Mouse (Mus musculus) MEL (cell line): ENCODE measurements around the gene Gpam. TPM values are rescaled to one million over a fixed set of nuclear protein-coding genes. Genes with fewer than 3 reads are reported as not detected.
A peak's percentile ranks its signal among the peaks of the same experiment; 100 is the strongest.

Source experiments
- DNase-seq: peaks from one replicate; pipeline ENCODE4 v3.0.0; 2011; ENCODE audit warnings: low read depth, low spot score
- H3K27ac ChIP-seq: 2 replicates; pipeline ENCODE4 v1.5.1; 2012; ENCODE audit warnings: low read depth, mild to moderate bottlenecking, control low read depth, low read length, moderate library complexity; ENCODE audit not compliant: control insufficient read depth
- H3K27me3 ChIP-seq, 2 experiments: fragments of 150-350 bp in 1 of 2; sonication (generic) in 1 of 2; 2 replicates each; pipeline ENCODE4 v1.6.1; 2012; ENCODE audit warnings: low read length in 2 of 2, mild to moderate bottlenecking in 2 of 2, improper control_type of control experiment in 1 of 2, moderate library complexity in 1 of 2; ENCODE audit not compliant: insufficient read depth in 2 of 2, control insufficient read depth in 1 of 2
- H3K36me3 ChIP-seq, 2 experiments: 2 replicates each; pipeline ENCODE4 v1.6.1; 2012 to 2014; ENCODE audit warnings: low read length in 2 of 2, improper control_type of control experiment in 1 of 2, inconsistent platforms in 1 of 2, mild to moderate bottlenecking in 1 of 2; ENCODE audit not compliant: insufficient read depth in 2 of 2, control insufficient read depth in 1 of 2
- H3K4me1 ChIP-seq, 2 experiments: fragments of 150-350 bp in 1 of 2; sonication (generic) in 1 of 2; 2 replicates each; pipeline ENCODE4 v1.6.1; 2012; ENCODE audit warnings: low read length in 2 of 2, improper control_type of control experiment in 1 of 2, mild to moderate bottlenecking in 1 of 2; ENCODE audit not compliant: insufficient read depth in 2 of 2, control insufficient read depth in 1 of 2
- H3K4me3 ChIP-seq, 2 experiments: fragments of 150-350 bp in 1 of 2; sonication (generic) in 1 of 2; 2 replicates each; pipeline ENCODE4 v1.5.1; 2012; ENCODE audit warnings: low read depth in 2 of 2, low read length in 2 of 2, mild to moderate bottlenecking in 2 of 2, moderate library complexity in 2 of 2, control low read depth in 1 of 2, improper control_type of control experiment in 1 of 2; ENCODE audit not compliant: control insufficient read depth in 1 of 2, insufficient read depth in 1 of 2
- H3K79me2 ChIP-seq: 2 replicates; pipeline ENCODE4 v1.6.1; 2012; ENCODE audit warnings: mild to moderate bottlenecking, low read length, moderate library complexity; ENCODE audit not compliant: control insufficient read depth, poor library complexity, insufficient read depth
- H3K9ac ChIP-seq: 2 replicates; pipeline ENCODE4 v1.6.1; 2012; ENCODE audit warnings: low read depth, mild to moderate bottlenecking, control low read depth, low read length, moderate library complexity; ENCODE audit not compliant: control insufficient read depth, poor library complexity, severe bottlenecking
- H3K9me3 ChIP-seq: fragments of 150-350 bp; sonication (generic); replicated peaks from 2 replicates; pipeline ENCODE4 v1.6.1; 2012; ENCODE audit warnings: mild to moderate bottlenecking, low read length, improper control_type of control experiment, moderate library complexity; ENCODE audit not compliant: insufficient read depth
- CHD1 ChIP-seq: IDR thresholded peaks from 2 replicates; pipeline ENCODE4 v1.6.1; 2012; ENCODE audit warnings: low read depth, mild to moderate bottlenecking, inconsistent platforms, low read length, improper control_type of control experiment
- CHD2 ChIP-seq: IDR thresholded peaks from 2 replicates; pipeline ENCODE4 v1.6.1; 2011; ENCODE audit warnings: low read length, improper control_type of control experiment
- CTCF ChIP-seq, 3 experiments: IDR thresholded peaks in 2 of 3; conservative IDR thresholded peaks in 1 of 3; 2 replicates each; pipeline ENCODE4 v1.5.1; 2011 to 2012; ENCODE audit warnings: low read length in 3 of 3, low read depth in 2 of 3, mild to moderate bottlenecking in 2 of 3, improper control_type of control experiment in 1 of 3, inconsistent platforms in 1 of 3, mixed read lengths in 1 of 3, moderate library complexity in 1 of 3; ENCODE audit not compliant: control insufficient read depth in 1 of 3, insufficient read depth in 1 of 3, poor library complexity in 1 of 3, severe bottlenecking in 1 of 3
- E2F4 ChIP-seq: IDR thresholded peaks from 2 replicates; pipeline ENCODE4 v1.6.1; 2011; ENCODE audit warnings: low read depth, low read length, improper control_type of control experiment, borderline replicate concordance
- ELF1 ChIP-seq: IDR thresholded peaks from 2 replicates; pipeline ENCODE4 v1.6.1; 2014; ENCODE audit warnings: low read depth, mild to moderate bottlenecking, inconsistent platforms, low read length, improper control_type of control experiment, moderate library complexity
- ETS1 ChIP-seq: IDR thresholded peaks from 2 replicates; pipeline ENCODE4 v1.6.1; 2012; ENCODE audit warnings: low read depth, mild to moderate bottlenecking, inconsistent platforms, low read length, improper control_type of control experiment, moderate library complexity
- GABPA ChIP-seq: IDR thresholded peaks from 2 replicates; pipeline ENCODE4 v1.6.1; 2012; ENCODE audit warnings: low read depth, mild to moderate bottlenecking, inconsistent platforms, low read length, improper control_type of control experiment, moderate library complexity
- MAFK ChIP-seq: IDR thresholded peaks from 2 replicates; pipeline ENCODE4 v1.6.1; 2011; ENCODE audit warnings: low read depth, mild to moderate bottlenecking, low read length, improper control_type of control experiment, borderline replicate concordance
- MXI1 ChIP-seq: IDR thresholded peaks from 2 replicates; pipeline ENCODE4 v1.6.1; 2011; ENCODE audit warnings: mild to moderate bottlenecking, low read depth, low read length, improper control_type of control experiment
- NELFE ChIP-seq: IDR thresholded peaks from 2 replicates; pipeline ENCODE4 v1.6.1; 2011; ENCODE audit warnings: low read depth, low read length, improper control_type of control experiment
- NRF1 ChIP-seq: IDR thresholded peaks from 2 replicates; pipeline ENCODE4 v1.6.1; 2014; ENCODE audit warnings: low read depth, mild to moderate bottlenecking, inconsistent platforms, low read length, improper control_type of control experiment, moderate library complexity; ENCODE audit not compliant: poor library complexity, insufficient read depth, severe bottlenecking
- POLR2A ChIP-seq, 2 experiments: IDR thresholded peaks; 2 replicates each; pipeline ENCODE4 v1.6.1; 2011 to 2012; ENCODE audit warnings: low read length in 2 of 2, mild to moderate bottlenecking in 2 of 2, control low read depth in 1 of 2, improper control_type of control experiment in 1 of 2, low read depth in 1 of 2, moderate library complexity in 1 of 2; ENCODE audit not compliant: control insufficient read depth in 1 of 2, insufficient read depth in 1 of 2, poor library complexity in 1 of 2
- POLR2AphosphoS2 ChIP-seq: IDR thresholded peaks from 2 replicates; pipeline ENCODE4 v1.6.1; 2011; ENCODE audit warnings: low read length, improper control_type of control experiment
- RAD21 ChIP-seq: IDR thresholded peaks from 2 replicates; pipeline ENCODE4 v1.6.1; 2011; ENCODE audit warnings: mild to moderate bottlenecking, low read depth, low read length, improper control_type of control experiment
- RCOR1 ChIP-seq: IDR thresholded peaks from 2 replicates; pipeline ENCODE4 v1.6.1; 2012; ENCODE audit warnings: low read depth, mild to moderate bottlenecking, inconsistent platforms, low read length, improper control_type of control experiment
- SIN3A ChIP-seq: IDR thresholded peaks from 2 replicates; pipeline ENCODE4 v1.6.1; 2012; ENCODE audit warnings: low read length, improper control_type of control experiment, inconsistent platforms
- SMC3 ChIP-seq: IDR thresholded peaks from 2 replicates; pipeline ENCODE4 v1.6.1; 2011; ENCODE audit warnings: low read depth, low read length, improper control_type of control experiment
- TAL1 ChIP-seq: IDR thresholded peaks from 2 replicates; pipeline ENCODE4 v1.6.1; 2012; ENCODE audit warnings: mild to moderate bottlenecking, inconsistent platforms, low read length, moderate library complexity, mixed read lengths
- TBP ChIP-seq: IDR thresholded peaks from 2 replicates; pipeline ENCODE4 v1.8.0; 2011; ENCODE audit warnings: low read depth, low read length, improper control_type of control experiment
- USF1 ChIP-seq: IDR thresholded peaks from 2 replicates; pipeline ENCODE4 v1.6.1; 2014; ENCODE audit warnings: low read depth, mild to moderate bottlenecking, inconsistent platforms, low read length, improper control_type of control experiment, moderate library complexity
- USF2 ChIP-seq, 2 experiments: IDR thresholded peaks; 2 replicates each; pipeline ENCODE4 v1.6.1; 2011 to 2012; ENCODE audit warnings: improper control_type of control experiment in 2 of 2, low read length in 2 of 2, borderline replicate concordance in 1 of 2, inconsistent platforms in 1 of 2, low read depth in 1 of 2, mild to moderate bottlenecking in 1 of 2; ENCODE audit not compliant: insufficient read depth in 1 of 2
- ZC3H11A ChIP-seq: IDR thresholded peaks from 2 replicates; pipeline ENCODE4 v1.6.1; 2012; ENCODE audit warnings: low read depth, mild to moderate bottlenecking, inconsistent platforms, low read length, improper control_type of control experiment
- ZKSCAN1 ChIP-seq: IDR thresholded peaks from 2 replicates; pipeline ENCODE4 v1.6.1; 2012; ENCODE audit warnings: low read depth, mild to moderate bottlenecking, inconsistent platforms, low read length, improper control_type of control experiment, moderate library complexity
- ZMIZ1 ChIP-seq: IDR thresholded peaks from 2 replicates; pipeline ENCODE4 v1.6.1; 2012; ENCODE audit warnings: low read depth, mild to moderate bottlenecking, inconsistent platforms, low read length, improper control_type of control experiment, moderate library complexity
- ZNF384 ChIP-seq: IDR thresholded peaks from 2 replicates; pipeline ENCODE4 v1.6.1; 2012; ENCODE audit warnings: low read depth, mild to moderate bottlenecking, inconsistent platforms, low read length, improper control_type of control experiment
- polyA plus RNA-seq, 2 experiments: library from polyadenylated mRNA; stranded (reverse) in 1 of 2; unstranded in 1 of 2; fragments of >175 nt in 1 of 2; fragments of >200 nt in 1 of 2; gene quantifications; 2 replicates each; pipeline versions ENCODE4 v1.2.1 to v1.2.4; 2012; ENCODE audit warnings: low replicate concordance in 2 of 2, low read depth in 1 of 2; ENCODE audit not compliant: insufficient read length in 2 of 2, insufficient read depth in 1 of 2, missing spikeins in 1 of 2
- total RNA-seq: library from RNA; depleted of rRNA; stranded (reverse); fragments of 300-350 nt; gene quantifications from 2 replicates; pipeline ENCODE4 v1.2.3, GENCODE M21; 2012

Gene Gpam
- total and polyA plus RNA-seq, 3 experiments = 26.2 to 327 (median 37.1) TPM

DNA sequence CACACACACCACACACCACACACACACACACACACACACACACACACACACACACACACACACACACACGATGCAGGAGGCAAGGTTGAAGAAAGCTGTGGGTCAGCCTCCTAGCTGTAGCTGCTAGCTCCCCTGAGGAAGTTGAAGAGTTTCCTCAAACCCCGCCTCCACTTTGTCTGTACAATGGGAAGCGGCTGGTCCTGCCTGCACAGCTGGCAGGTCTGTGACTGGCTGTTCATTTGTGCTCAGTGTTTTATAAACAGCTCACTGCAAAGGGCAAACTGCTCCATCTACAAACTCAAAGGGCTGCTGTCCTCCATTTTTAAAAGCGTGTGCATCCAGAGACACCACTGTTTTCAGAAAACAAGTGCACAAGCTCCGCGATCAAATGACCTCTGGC is 63.8 kb downstream of the Gpam start:
- 0 out of 2 replicates have a peak overlapping the region, but pooled peaks have one; percentile 16 for H3K9ac ChIP-seq
- TF ChIP-seq TAL1 = no peak
- TF ChIP-seq GABPA = no peak
- 0 out of 2 replicates have a peak, but pooled peaks have one; percentile 20 for TF ChIP-seq TBP
- TF ChIP-seq ETS1 = peak; percentile 57
- no peak for TF ChIP-seq POLR2AphosphoS2
- no peak for TF ChIP-seq ZKSCAN1
- no peak for TF ChIP-seq CHD1
- TF ChIP-seq NELFE = no peak
- TF ChIP-seq ZMIZ1 = no peak
- TF ChIP-seq SMC3 = peak; percentile 31; the same call in 1 of the 2 replicates
- peak; percentile 46; the same call in 1 of the 2 replicates for TF ChIP-seq SIN3A
- peak overlapping the region; percentile 22 to 35; a peak in 2 of 4 replicates for H3K4me3 ChIP-seq
- H3K27ac ChIP-seq = no peak overlapping the region
- no peaks in the 10 kb centered on the region for H3K36me3 ChIP-seq
- no peaks in the 10 kb centered on the region for H3K79me2 ChIP-seq
- H3K27me3 ChIP-seq = no peaks in the 10 kb centered on the region
- DNase-seq = peak; percentile 88
- H3K4me1 ChIP-seq = 0 out of 4 replicates have a peak, but pooled peaks cover 0 to 8% of the 10 kb centered on the region in 2 experiments
- H3K9me3 ChIP-seq = no peaks in the 10 kb centered on the region

DNA sequence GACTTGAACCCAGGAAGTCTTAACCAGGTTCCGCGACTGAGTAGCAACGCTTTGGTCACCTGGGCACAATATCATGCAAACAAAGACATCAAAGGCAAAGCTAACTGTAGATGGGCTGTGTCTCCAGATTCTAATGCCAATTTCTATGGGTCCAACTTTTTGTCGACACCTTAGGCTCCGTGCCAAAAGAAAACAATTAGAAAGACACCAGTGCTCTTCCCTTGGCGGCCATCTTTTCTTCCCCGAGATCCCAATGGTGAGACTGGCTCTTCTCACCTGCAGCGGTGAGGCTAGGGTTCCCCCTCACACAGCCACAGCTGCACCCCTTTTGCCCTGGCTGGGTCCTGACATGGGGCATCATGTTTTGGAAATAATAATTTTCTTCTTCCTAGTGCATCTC is 64.5 kb downstream of the Gpam start:
- H3K79me2 ChIP-seq = no peaks in the 10 kb centered on the region
- H3K36me3 ChIP-seq = no peaks in the 10 kb centered on the region
- peak overlapping the region; percentile 53 to 78 for H3K4me3 ChIP-seq

DNA sequence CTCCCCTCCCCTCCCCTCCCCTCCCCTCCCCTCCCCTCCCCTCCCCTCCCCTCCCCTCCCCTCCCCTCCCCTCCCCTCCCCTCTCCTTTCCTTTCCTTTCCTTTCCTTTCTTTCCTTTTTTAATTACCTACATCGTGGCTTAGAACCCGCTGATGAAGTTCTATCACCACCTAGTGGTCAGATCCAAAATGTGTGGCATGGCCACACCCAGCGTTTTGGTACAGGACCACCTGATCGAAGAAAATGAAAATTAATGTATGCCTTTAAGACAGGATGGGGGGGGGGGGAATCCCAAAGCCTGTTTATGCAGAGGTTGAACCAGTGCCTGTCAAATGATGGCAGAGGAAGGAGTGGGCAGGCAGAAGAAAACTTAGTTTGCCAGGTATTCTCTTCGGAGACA is 65.1 kb downstream of the Gpam start:
- Histone ChIP-seq H3K36me3 (no peaks in the 10 kb centered on the region), H3K9ac (peak overlapping the region; percentile 36), H3K4me1 (0 out of 4 replicates have a peak, but pooled peaks cover 0 to 8% of the 10 kb centered on the region in 2 experiments), H3K4me3 (peak overlapping the region; percentile 53 to 78), H3K27me3 (no peaks in the 10 kb centered on the region), H3K79me2 (no peaks in the 10 kb centered on the region), H3K27ac (no peak overlapping the region), H3K9me3 (no peaks in the 10 kb centered on the region)
- peak; percentile 88 for DNase-seq
- TF ChIP-seq SMC3 (peak; percentile 84), ZKSCAN1 (0 out of 2 replicates have a peak, but pooled peaks have one; percentile 26), ZNF384 (0 out of 2 replicates have a peak, but pooled peaks have one; percentile 30), GABPA (no peak), CHD2 (no peak), RCOR1 (peak; percentile 23; the same call in 1 of the 2 replicates), E2F4 (no peak), USF2 (IDR thresholded peaks at IDR 0.05; ENCODE audit: borderline replicate concordance in 1 of 2, insufficient read depth in 1 of 2, low read depth in 1 of 2, low read length in 2 of 2) (no peak), ELF1 (no peak), SIN3A (peak; percentile 71; the same call in 1 of the 2 replicates), MAFK (no peak), ZC3H11A (peak; percentile 88), CHD1 (no peak), NRF1 (no peak), MXI1 (peak; percentile 46; the same call in 1 of the 2 replicates), POLR2A (IDR thresholded peaks at IDR 0.05; ENCODE audit: control insufficient read depth in 1 of 2, insufficient read depth in 1 of 2, low read depth in 1 of 2, low read length in 2 of 2, poor library complexity in 1 of 2) (no peak), RAD21 (peak; percentile 84), CTCF (IDR thresholded peaks at IDR 0.05 in 2 of 3, conservative IDR thresholded peaks at IDR 0.05 in 1 of 3; ENCODE audit: control insufficient read depth in 1 of 3, insufficient read depth in 1 of 3, low read depth in 2 of 3, low read length in 3 of 3, poor library complexity in 1 of 3, severe bottlenecking in 1 of 3) (peak; percentile 64 to 79 (median 78)), USF1 (peak; percentile 33; the same call in 1 of the 2 replicates)

More for the DNA sequence above, 64.5 kb downstream of the Gpam start:
- DNase-seq = peak; percentile 70
- TF ChIP-seq GABPA (no peak), TBP (0 out of 2 replicates have a peak, but pooled peaks have one; percentile 12)
- Histone ChIP-seq H3K27ac (no peak overlapping the region), H3K9ac (peak overlapping the region; percentile 36), H3K9me3 (no peaks in the 10 kb centered on the region), H3K27me3 (no peaks in the 10 kb centered on the region), H3K4me1 (0 out of 4 replicates have a peak, but pooled peaks cover 0 to 8% of the 10 kb centered on the region in 2 experiments)
